9 mouse cellular contexts compared by ENCODE assay signal in the genomic region with DNA sequence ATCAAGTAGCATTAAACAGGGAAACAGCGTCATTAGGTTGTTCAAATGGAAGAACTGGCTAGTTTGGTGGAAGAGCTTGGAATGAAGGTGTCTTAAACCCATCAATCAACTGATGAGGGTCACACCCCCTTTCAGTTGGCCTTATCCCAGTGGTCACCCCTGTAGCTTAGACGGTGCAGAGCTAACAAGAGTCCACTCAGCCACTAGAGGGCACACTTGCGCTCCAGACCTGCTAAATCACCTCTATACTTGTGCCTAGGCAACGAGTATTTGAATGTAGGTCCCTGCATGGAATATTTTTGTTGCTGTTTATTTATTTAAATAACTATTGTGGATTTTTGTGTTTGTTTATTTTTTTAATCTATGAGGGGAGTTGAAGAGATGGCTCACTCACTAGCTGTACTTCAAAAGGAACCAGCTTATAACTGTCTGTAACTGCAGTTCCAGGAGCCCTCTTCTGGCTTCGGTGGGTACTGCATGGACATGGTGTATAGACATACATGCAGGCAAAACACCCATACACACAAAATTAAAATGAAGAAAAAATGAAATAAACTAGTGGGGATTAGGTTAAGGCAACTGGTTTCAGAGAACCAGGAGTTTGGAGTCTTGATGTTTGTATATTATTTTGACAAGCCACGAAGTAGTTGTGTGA. TPM values are rescaled to one million over a fixed set of nuclear protein-coding genes. Genes with fewer than 3 reads are reported as not detected.
A peak's percentile ranks its signal among the peaks of the same experiment; 100 is the strongest.
DNase-seq lines count a peak whose midpoint lies in the region; ATAC-seq and TF ChIP-seq lines count a peak whose summit lies in the region.
"Had no signal": no experiment of that assay in that cellular context is flagged by ENCODE, and none has a peak within 500 bp of the region (broad histone marks: within the 10 kb centered on the region; RNA-seq: fewer than 3 reads in every experiment).

No protein-coding gene starts in this region.

- H3K79me3 ChIP-seq in C2C12 (ENCODE audit: low read depth), result no peaks in the 10 kb centered on the region

- no peak for ATAC-seq in hindbrain, embryonic 12.5 days (ENCODE audit: low FRiP score)
- 0 out of 2 replicates have a peak, but pooled peaks have one; percentile 50 for ATAC-seq in limb, embryonic 14.5 days (ENCODE audit: low FRiP score, low read depth)
- ATAC-seq in frontal cortex, adult (ENCODE audit: low TSS enrichment), result no peak

- WGBS in hindbrain, embryonic 10.5 days, result 72% methylated on average over 6 of the region's 6 CpGs
- 77% methylated on average over 6 of the region's 6 CpGs for WGBS in hindbrain, embryonic 12.5 days
- WGBS in limb, embryonic 14.5 days, result 72% methylated on average over 6 of the region's 6 CpGs

- H3K27me3 ChIP-seq in hindbrain, embryonic 10.5 days (ENCODE audit: insufficient read depth, poor library complexity, severe bottlenecking), result no peaks in the 10 kb centered on the region
- no peaks in the 10 kb centered on the region for H3K27me3 ChIP-seq in hindbrain, embryonic 12.5 days
- H3K27me3 ChIP-seq in C2C12 (ENCODE audit: control insufficient read depth, insufficient read depth, insufficient read length), result no peaks in the 10 kb centered on the region
- H3K27me3 ChIP-seq in limb, embryonic 14.5 days (ENCODE audit: control insufficient read depth, insufficient read depth, low read length), result no peaks in the 10 kb centered on the region
- H3K27me3 ChIP-seq: lung, embryonic 15.5 days had no signal

- H3K9ac ChIP-seq in hindbrain, embryonic 12.5 days, result no peak overlapping the region
- H3K9ac ChIP-seq in limb, embryonic 14.5 days (ENCODE audit: low read depth, low read length, severe bottlenecking), result no peak overlapping the region
- H3K9ac ChIP-seq: lung, embryonic 15.5 days had no signal

- peaks cover 13% of the 10 kb centered on the region for H3K9me3 ChIP-seq in hindbrain, embryonic 10.5 days
- H3K9me3 ChIP-seq in hindbrain, embryonic 12.5 days (replicated peaks), result peaks cover 5% of the 10 kb centered on the region; the same call in 1 of the 2 replicates
- H3K9me3 ChIP-seq in limb, embryonic 14.5 days (ENCODE audit: control insufficient read depth, low read length), result peaks cover 8% of the 10 kb centered on the region

- peak; percentile 47 for DNase-seq in hindbrain, embryonic 10.5 days (ENCODE audit: low spot score)
- peak; percentile 72 for DNase-seq in T-cell, adult 2 months (ENCODE audit: low spot score)
- DNase-seq in embryo, embryonic 9.5 days (ENCODE audit: extremely low spot score), result peak; percentile 39
- DNase-seq in limb, embryonic 14.5 days (ENCODE audit: low spot score), result no peak
- DNase-seq in ovary, postnatal 36 days (ENCODE audit: low spot score), result peak; percentile 36

- TF ChIP-seq CTCF in C2C12 (IDR thresholded peaks at IDR 0.05; ENCODE audit: control insufficient read depth, insufficient read depth, insufficient read length), result peak; percentile 8

- H3ac ChIP-seq in C2C12 (ENCODE audit: control insufficient read depth, insufficient read length, low read depth), result no peak overlapping the region

- no peak overlapping the region for H3K4me3 ChIP-seq in hindbrain, embryonic 10.5 days
- no peak overlapping the region for H3K4me3 ChIP-seq in hindbrain, embryonic 12.5 days
- no peak overlapping the region for H3K4me3 ChIP-seq in C2C12 (ENCODE audit: insufficient read depth, poor library complexity, severe bottlenecking)
- H3K4me3 ChIP-seq in limb, embryonic 14.5 days (replicated peaks; ENCODE audit: low read length), result no peak overlapping the region
- H3K4me3 ChIP-seq: lung, embryonic 15.5 days had no signal

- H3K4me2 ChIP-seq in hindbrain, embryonic 12.5 days (replicated peaks), result no peak overlapping the region
- H3K4me2 ChIP-seq in limb, embryonic 14.5 days (replicated peaks; ENCODE audit: low read depth, low read length, severe bottlenecking), result no peak overlapping the region
- H3K4me2 ChIP-seq: lung, embryonic 15.5 days had no signal

- H3K79me2 ChIP-seq in C2C12 (ENCODE audit: control insufficient read depth, insufficient read depth), result no peaks in the 10 kb centered on the region

- peaks cover 53% of the 10 kb centered on the region for H3K36me3 ChIP-seq in hindbrain, embryonic 10.5 days
- peaks cover 7% of the 10 kb centered on the region; the same call in 1 of the 2 replicates for H3K36me3 ChIP-seq in hindbrain, embryonic 12.5 days
- H3K36me3 ChIP-seq in C2C12 (ENCODE audit: control insufficient read depth, insufficient read depth), result no peaks in the 10 kb centered on the region
- H3K36me3 ChIP-seq in limb, embryonic 14.5 days (ENCODE audit: control insufficient read depth, insufficient read depth, low read length), result peaks cover 43% of the 10 kb centered on the region

- TF ChIP-seq POLR2A in limb, embryonic 14.5 days (IDR thresholded peaks at IDR 0.05; ENCODE audit: borderline replicate concordance, extremely low read depth, insufficient read depth, insufficient read length), result no peak

- no peak overlapping the region for H3K27ac ChIP-seq in hindbrain, embryonic 10.5 days
- no peak overlapping the region for H3K27ac ChIP-seq in hindbrain, embryonic 12.5 days
- H3K27ac ChIP-seq in limb, embryonic 14.5 days (replicated peaks; ENCODE audit: low read depth, low read length), result no peak overlapping the region
- H3K27ac ChIP-seq: lung, embryonic 15.5 days had no signal

- no peaks in the 10 kb centered on the region for H3K4me1 ChIP-seq in hindbrain, embryonic 10.5 days (replicated peaks)
- H3K4me1 ChIP-seq in hindbrain, embryonic 12.5 days, result no peaks in the 10 kb centered on the region
- H3K4me1 ChIP-seq in limb, embryonic 14.5 days (ENCODE audit: control insufficient read depth, insufficient read depth, low read length), result no peaks in the 10 kb centered on the region
- H3K4me1 ChIP-seq: lung, embryonic 15.5 days had no signal

TF ChIP-seq in C2C12, 6 proteins besides CTCF, POLR2A, EP300 and RAD21:
- TF ChIP-seq FOSL1 (IDR thresholded peaks at IDR 0.05; ENCODE audit: insufficient read depth, low read length, poor library complexity, severe bottlenecking) (no peak), MYOD1 (IDR thresholded peaks at IDR 0.05; ENCODE audit: control insufficient read depth, insufficient read length, low read depth) (no peak), MAX (IDR thresholded peaks at IDR 0.05) (no peak), USF1 (IDR thresholded peaks at IDR 0.05; ENCODE audit: low read depth) (no peak), MYOG (IDR thresholded peaks at IDR 0.05; ENCODE audit: control insufficient read depth, extremely low read depth, insufficient read length) (no peak), CEBPB (IDR thresholded peaks at IDR 0.05; ENCODE audit: low read depth) (no peak)

RNA-seq across cellular contexts. Expression of a gene that starts 52.2 kb away (rescaled TPM):
- 157 and 168 TPM in 2 replicates for polyA plus RNA-seq in hindbrain, embryonic 10.5 days (2016; fragmentation: Nextera tagmentation; extraction: Ambion mirVana)
- 110 and 127 TPM in 2 replicates for polyA plus RNA-seq in hindbrain, embryonic 12.5 days (2016; fragmentation: Nextera tagmentation; extraction: Ambion mirVana)
- 32.4 TPM for polyA plus RNA-seq in C2C12 (2012; fragmentation: generic; extraction: Trizol)
- polyA plus RNA-seq in limb, embryonic 14.5 days (2012; rRNA removed), result 255 and 292 TPM in 2 replicates
- polyA plus RNA-seq in limb, embryonic 14.5 days (2014; fragmentation: Nextera tagmentation; extraction: Ambion mirVana), result 265 and 288 TPM in 2 replicates
